Mouse (Mus musculus) frontal cortex, adult 2 months (tissue): ENCODE measurements around the gene Esrra. TPM values are rescaled to one million over a fixed set of nuclear protein-coding genes. Genes with fewer than 3 reads are reported as not detected.
"Not testable (repeated sequence)": the region's sequence is repeated elsewhere in the genome, so short reads cannot be mapped to it uniquely, and the experiment has no call there.

Source experiments
- DNase-seq, 2 experiments: peaks; one replicate each; pipeline ENCODE4 v3.0.0; 2022; ENCODE audit warnings: low spot score in 1 of 2; ENCODE audit errors: extremely low spot score in 1 of 2
- polyA plus RNA-seq: library from polyadenylated mRNA; depleted of rRNA; stranded (reverse); fragments of >200 nt; gene quantifications from 2 replicates; pipeline ENCODE4 v1.2.3, GENCODE M21; 2012

The Esrra gene
- polyA plus RNA-seq, 1 experiment, result 67.7 TPM

DNA sequence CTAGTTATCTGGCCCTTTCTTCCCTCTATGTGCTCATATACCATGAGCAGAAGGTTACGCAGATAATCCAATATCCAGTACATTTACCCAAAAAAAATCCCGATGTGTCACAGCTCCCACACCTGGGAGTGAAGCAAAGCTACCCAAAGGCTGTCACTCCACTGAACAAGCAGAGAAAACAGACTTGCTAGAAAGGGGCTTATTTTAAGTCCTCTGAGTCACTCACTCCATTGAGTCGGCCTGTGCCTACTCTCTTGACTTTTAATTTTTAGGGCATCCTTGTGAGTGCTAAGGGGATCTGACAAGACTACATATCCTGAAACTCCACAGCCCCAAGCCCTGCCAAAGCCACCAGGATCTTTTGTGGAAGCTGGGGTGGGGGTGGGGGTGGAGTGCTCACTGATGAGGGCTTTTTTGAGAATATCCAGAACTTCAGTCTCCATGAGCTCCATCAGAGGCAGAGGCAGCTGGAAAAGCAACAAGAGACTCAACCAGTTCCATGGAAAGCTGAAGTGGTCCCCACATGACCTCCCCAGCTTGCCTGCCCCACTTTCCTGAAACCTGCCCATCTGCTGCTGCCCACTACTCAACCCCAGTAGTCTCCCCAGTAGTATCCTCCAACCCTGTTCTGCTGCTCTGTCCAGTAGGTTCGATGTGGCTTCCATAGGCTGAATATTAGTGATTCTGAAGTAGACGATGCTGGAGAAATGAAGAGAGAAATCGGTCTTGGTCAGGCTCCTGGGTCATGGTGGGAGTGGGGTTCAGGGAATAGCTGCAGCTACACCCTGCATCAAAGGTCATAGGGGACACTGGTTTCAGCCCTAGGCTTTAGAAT lies 1.5 kb upstream of the Esrra start:
- no peak for DNase-seq

DNA sequence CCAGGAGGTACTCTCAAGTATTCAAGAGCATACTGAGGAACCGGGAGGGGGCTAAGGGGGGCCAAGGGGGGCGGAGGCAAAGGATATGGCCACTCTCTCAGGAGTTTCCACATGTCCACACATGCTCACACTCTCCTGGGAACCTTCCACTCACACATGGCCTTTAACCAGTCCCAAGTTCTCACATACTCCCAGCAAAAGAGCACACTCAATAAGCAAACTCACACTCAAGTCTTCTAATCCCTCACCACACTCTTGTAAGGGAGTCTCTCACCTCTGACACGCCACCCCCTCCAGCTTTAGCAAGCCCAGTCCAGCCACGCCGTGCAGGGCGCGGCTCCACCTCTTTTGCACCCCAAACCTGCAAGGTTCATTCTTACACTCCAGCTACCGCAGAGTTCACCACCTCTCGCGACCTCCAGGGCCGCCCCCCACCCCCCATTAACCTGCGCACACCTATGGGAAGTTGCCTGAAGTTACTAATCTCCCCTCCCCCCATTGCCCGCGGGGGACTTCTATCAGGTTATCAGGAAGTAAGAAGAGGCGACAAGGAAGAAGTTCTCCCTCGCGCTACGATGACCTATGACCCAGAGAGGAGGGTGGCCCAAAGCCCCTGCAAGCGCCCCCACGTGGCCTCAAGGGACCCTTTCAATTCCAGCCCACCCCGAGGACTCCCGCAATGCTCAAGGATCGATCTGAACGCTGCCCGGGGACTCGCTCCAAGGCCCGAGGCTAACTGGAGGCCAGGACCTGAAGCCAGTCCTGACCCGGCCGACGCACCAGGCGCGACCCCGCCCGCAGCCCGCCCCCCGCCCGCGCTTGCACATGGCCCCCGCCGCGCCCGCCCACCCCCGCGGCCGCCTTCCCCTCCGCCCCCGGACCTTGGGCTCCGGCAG lies 624 bp downstream of the Esrra start:
- DNase-seq, result no peak

GRCm38 (mm10) chr19:6919876-6920740 lies 1.5 kb downstream of the Esrra start:
- DNase-seq, result no peak

GRCm38 (mm10) chr19:6919431-6919830 lies 2.2 kb downstream of the Esrra start:
- no peak for DNase-seq

- no peak for DNase-seq
Measured at GRCm38 (mm10) chr19:6918321-6918720, 3.3 kb downstream of the Esrra start.

GRCm38 (mm10) chr19:6916496-6916895 lies 5.1 kb downstream of the Esrra start:
- DNase-seq, result no peak

- DNase-seq, result no peak
Measured at GRCm38 (mm10) chr19:6915276-6915675, 6.3 kb downstream of the Esrra start.

DNA sequence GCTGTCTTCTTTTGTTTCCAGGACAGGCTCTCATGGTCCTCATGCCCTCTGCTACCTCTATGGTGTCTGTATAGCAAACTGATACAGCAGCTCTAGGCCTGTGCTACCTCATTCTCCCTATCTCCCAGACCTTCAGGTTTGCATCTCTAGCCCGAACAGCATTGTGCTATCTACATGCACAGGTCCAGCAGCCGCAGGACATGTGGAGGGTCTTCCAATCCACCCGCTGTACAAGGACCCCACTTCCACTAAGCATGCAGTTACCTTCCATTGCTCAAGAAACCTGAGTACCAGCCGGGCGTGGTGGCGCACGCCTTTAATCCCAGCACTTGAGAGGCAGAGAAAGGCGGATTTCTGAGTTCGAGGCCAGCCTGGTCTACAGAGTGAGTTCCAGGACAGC lies 7.1 kb downstream of the Esrra start:
- no peak for DNase-seq

DNA sequence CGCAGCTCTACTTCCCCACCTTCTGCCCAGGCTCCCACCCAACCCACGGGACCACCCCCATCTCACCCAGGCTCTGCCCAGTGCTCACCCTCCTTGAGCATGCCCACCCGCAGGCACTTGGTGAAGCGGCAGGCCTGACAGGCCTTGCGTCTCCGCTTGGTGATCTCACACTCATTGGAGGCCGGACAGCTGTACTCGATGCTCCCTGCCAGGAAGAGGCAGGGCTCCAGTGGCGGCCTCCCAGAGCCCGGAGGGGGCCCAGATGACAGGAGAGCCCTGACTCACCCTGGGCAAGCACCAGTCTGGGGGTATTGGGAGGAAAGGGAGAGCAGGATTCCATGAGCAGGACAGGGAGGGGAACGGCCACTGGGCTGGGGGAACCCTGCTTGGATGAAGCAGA lies 7.6 kb downstream of the Esrra start:
- DNase-seq, result no peak

DNA sequence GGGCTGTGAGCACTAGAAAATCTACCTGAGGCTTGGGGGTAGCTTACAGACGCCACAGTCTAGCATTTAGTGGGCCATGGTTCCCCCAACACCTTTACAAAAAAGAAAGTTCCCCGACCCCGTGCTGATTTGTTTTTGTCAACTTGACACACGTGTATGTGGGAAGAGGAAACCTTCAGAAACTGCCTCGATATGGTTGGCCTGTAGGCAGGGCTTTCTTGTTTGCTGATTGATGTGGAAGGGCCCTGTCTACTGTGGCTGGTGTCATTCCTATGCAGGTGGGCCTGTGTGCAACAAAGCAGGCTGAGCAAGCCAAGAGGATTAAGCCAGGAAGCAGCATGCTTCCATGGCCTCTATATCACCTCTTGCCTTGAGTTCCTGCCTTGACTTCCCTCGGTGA lies 8.6 kb downstream of the Esrra start:
- DNase-seq, result no peak

DNA sequence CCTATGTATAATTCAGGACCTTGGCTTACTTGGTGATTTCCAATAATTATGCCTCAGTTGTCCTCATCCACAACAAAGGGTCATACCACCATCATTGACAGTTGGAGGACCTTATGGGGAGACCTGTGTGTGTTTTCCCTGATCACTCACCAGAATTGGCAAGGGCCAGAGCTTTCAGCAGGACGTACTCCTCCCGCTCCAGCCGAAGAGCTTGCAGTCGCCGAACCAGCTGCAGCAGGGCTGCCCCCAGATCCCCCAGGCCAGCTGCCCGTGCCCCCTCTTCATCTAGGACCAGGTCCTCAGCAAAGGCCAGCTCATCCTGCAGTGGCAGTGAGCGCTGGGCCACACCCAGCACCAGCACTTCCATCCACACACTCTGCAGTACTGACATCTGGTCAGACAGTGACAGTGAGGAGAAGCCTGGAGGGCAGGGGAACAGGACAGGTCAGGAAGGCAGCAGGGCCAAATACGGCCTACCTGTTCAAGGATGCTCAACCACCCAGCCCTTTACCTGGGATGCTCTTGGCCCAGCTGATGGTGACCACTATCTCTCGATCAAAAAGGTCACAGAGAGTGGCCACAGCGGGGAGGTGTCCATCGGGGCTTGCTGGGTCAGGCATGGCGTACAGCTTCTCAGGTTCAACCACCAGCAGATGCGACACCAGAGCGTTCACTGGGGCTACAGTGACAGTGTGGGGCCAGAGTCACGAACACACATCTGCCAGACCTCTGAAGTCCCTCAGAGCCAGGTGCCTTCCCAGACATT lies 9.2 kb downstream of the Esrra start:
- DNase-seq, result no peak

- no peak for DNase-seq
Measured at GRCm38 (mm10) chr19:6911101-6912074, 10.2 kb downstream of the Esrra start.

- DNase-seq, result not testable (repeated sequence)
Measured at GRCm38 (mm10) chr19:6910306-6910705, 11.3 kb downstream of the Esrra start.

- DNase-seq, result peak; percentile 93 to 94
Measured at GRCm38 (mm10) chr19:6909507-6910289, 11.9 kb downstream of the Esrra start, which contains the start of the genes Trmt112 and Prdx5. TSS of gene Trmt112 (plus strand) at chr19:6909698. TSS of gene Prdx5 (minus strand) at chr19:6910106.

DNA sequence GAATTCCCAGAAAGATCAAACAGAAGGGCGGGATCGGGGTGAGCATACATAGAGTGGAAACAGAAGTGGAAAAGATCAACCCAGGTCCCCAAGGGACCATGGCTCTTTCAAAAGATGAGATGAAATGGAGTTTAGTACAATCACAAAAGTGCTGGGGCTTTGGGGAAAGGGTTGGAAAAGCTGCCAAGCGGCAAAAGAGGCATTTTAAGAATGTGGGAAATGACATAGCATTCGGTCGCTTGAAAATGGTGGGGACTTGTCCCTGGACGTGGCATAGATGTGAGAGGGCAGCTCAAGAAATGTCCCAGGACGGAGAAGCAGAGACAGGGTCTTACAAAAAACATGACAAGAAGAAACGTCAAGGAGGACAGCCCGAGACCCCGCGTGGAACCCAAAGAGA lies 12.6 kb downstream of the Esrra start:
- DNase-seq, result no peak

- no peak for DNase-seq
Measured at GRCm38 (mm10) chr19:6907811-6908540, 13.6 kb downstream of the Esrra start.

GRCm38 (mm10) chr19:6907094-6907493 lies 14.5 kb downstream of the Esrra start:
- DNase-seq, result no peak
